Mouse (Mus musculus) cerebellum, adult 2 months (tissue): ENCODE data around the gene Rbfox1. TPM values are rescaled to one million over a fixed set of nuclear protein-coding genes. Genes with fewer than 3 reads are reported as not detected.

ENCODE experiments used
- DNase-seq, 2 experiments: peaks; one replicate each; pipeline ENCODE4 v3.0.0; 2021
- H3K27ac ChIP-seq: fragments of 200-500 bp; 2 replicates; pipeline ENCODE4 v1.5.1; 2012; ENCODE audit warnings: low read length, control low read depth, inconsistent platforms; ENCODE audit not compliant: insufficient read depth
- H3K27me3 ChIP-seq: fragments of 200-500 bp; 2 replicates; pipeline ENCODE4 v1.6.1; 2012; ENCODE audit warnings: inconsistent platforms, mild to moderate bottlenecking, low read length, moderate library complexity; ENCODE audit not compliant: control insufficient read depth, insufficient read depth
- H3K4me1 ChIP-seq: fragments of 200-500 bp; 2 replicates; pipeline ENCODE4 v1.6.1; 2011; ENCODE audit warnings: low read length; ENCODE audit not compliant: control insufficient read depth, insufficient read depth
- H3K4me3 ChIP-seq: fragments of 200-500 bp; replicated peaks from 2 replicates; pipeline ENCODE3; 2011; ENCODE audit warnings: mild to moderate bottlenecking, low read depth, low read length, control low read depth; ENCODE audit not compliant: insufficient read depth
- CTCF ChIP-seq: fragments of 200-500 bp; IDR thresholded peaks from 2 replicates; pipeline ENCODE4 v1.5.1; 2011; ENCODE audit warnings: low read depth, mild to moderate bottlenecking, control low read depth, low read length, moderate library complexity, borderline replicate concordance; ENCODE audit not compliant: insufficient read depth
- POLR2A ChIP-seq: fragments of 200-500 bp; IDR thresholded peaks from 2 replicates; pipeline ENCODE4 v1.6.1; 2011; ENCODE audit warnings: low read length, control low read depth, borderline replicate concordance; ENCODE audit not compliant: insufficient read depth
- WGBS: fragments of 180-500 bp; shearing (Covaris S2); methylation state at CpG from one replicate; pipeline ENCODE4 v1.1.7; 2018; 5-methylcytosine and 5-hydroxymethylcytosine counted together
- polyA plus RNA-seq: library from polyadenylated mRNA; depleted of rRNA; stranded (reverse); fragments of >200 nt; gene quantifications from 2 replicates; pipeline ENCODE4 v1.2.3, GENCODE M21; 2012

The Rbfox1 gene
- polyA plus RNA-seq, 1 experiment, result 132 TPM

DNA sequence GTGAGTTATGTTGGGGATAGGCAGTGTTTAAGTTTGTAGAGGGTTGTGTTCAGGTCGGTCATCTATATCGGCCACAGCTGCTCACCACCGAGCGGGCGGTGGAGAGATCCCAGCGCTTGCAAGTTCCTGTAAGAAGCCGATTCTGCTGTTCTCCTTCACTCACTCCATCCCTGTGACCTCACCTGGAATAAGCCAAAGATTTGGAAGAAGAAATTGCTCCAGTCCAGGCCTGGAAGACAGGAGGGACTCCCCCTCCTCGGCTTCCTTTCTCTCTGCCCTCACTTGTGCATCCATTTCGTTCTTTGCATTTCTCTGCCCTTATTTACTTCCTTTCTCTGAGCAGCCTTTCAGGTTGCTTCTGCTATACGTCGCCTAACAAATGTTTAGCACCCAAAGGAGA lies 465.1 kb downstream of the Rbfox1 start:
- Histone ChIP-seq H3K27ac (peak overlapping the region; percentile 86), H3K4me1 (peaks cover 11% of the 10 kb centered on the region; the same call in 1 of the 2 replicates), H3K27me3 (no peaks in the 10 kb centered on the region), H3K4me3 (peak overlapping the region; percentile 97)
- DNase-seq, result peak; percentile 44 to 61
- WGBS, result 25% methylated on average over 11 of the region's 11 CpGs
- no peak for TF ChIP-seq CTCF
- TF ChIP-seq POLR2A, result no peak

DNA sequence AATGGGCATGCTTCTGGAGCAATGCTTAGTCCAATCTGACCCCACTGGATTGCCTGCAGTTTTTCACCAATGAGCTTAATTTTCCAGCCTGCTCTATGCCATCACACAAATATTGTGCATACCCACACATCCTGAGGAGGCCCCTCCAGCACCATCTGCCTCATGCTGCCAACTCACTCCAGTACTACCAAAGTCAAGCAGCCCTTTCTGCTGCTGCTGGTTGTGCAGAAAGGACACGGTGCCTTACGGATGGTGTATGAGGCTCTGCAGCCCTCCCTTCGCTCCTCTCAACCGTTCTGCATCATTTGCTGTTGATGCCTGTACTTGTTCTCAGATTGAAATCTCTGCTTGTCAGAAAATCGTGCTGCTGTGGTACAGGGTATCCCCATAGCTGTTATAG lies 468.0 kb downstream of the Rbfox1 start:
- peak overlapping the region; percentile 32 for H3K4me3 ChIP-seq
- DNase-seq, result peak; percentile 55 to 62
- H3K4me1 ChIP-seq, result peaks cover 17% of the 10 kb centered on the region; the same call in 1 of the 2 replicates
- H3K27ac ChIP-seq, result peak overlapping the region; percentile 82
- H3K27me3 ChIP-seq, result no peaks in the 10 kb centered on the region
- WGBS, result 35% methylated on average over 5 of the region's 5 CpGs
- TF ChIP-seq POLR2A (no peak), CTCF (no peak)

DNA sequence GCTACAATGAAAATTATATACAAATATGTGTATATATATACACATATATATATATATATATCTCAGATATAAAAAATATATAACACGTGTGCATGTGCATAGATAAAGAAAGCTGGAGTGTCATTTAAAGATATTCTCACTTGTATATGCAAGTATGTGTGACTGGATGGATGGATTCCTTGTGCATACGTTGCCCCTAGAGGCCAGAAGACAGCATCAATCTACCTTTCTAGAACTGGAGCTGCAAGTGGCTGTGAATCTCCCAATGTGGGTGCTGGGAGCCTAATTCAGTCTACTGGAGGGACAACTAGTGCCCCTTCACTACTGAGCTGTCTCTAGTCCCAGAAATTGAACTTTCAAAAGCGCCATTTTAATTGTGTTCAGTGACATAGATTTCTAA lies 471.8 kb downstream of the Rbfox1 start:
- H3K4me3 ChIP-seq, result no peak overlapping the region
- no peak for DNase-seq
- TF ChIP-seq CTCF, result no peak
- no peak for TF ChIP-seq POLR2A
- no peaks in the 10 kb centered on the region for H3K27me3 ChIP-seq
- WGBS, result 83% methylated on average over 3 of the region's 3 CpGs
- peaks cover 26% of the 10 kb centered on the region; the same call in 1 of the 2 replicates for H3K4me1 ChIP-seq
- H3K27ac ChIP-seq, result no peak overlapping the region

DNA sequence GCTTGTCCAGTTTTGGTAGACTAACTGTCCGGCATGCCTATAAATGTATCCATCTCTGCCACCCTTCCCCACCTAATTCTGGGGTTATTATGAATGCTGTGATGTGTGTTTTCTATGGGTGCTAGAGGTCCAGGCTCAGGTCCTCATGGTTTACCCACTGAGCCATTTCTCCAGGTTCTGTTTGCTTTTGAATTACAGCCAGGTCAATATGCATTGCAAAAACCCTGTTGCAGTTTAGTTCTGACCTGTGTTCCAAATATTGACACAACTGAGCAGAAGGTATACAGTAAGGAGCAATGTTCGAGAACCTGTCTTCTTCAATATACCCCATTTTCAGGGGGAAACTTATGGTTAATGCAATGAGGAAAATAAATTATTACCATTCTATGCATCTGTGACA lies 480.6 kb downstream of the Rbfox1 start:
- WGBS, result 71% methylated on average over 2 of the region's 2 CpGs
- TF ChIP-seq CTCF (no peak), POLR2A (no peak)

DNA sequence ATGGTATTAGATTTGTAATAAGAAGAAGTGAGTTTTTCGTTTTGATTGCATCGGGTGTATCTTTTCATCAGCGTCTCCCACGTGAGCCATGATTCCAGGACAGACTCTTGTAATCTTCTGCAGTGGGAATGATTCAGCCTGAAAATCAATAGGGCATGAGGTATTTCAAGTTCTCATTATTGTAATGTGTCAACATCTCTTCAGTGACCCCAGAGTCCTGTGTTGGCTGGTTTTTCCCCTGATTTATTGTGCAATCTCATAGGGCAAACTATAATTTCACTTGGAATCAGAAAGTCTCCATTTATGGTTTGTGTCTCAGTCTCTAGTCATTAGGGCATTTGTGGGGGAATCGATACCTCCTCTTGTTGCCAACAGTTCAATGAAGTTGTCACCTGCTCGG lies 481.5 kb downstream of the Rbfox1 start:
- TF ChIP-seq CTCF (no peak), POLR2A (no peak)
- 76% methylated on average over 6 of the region's 6 CpGs for WGBS
- no peak overlapping the region for H3K4me3 ChIP-seq
- no peak overlapping the region for H3K27ac ChIP-seq
- peaks cover 13% of the 10 kb centered on the region; the same call in 1 of the 2 replicates for H3K4me1 ChIP-seq
- no peaks in the 10 kb centered on the region for H3K27me3 ChIP-seq
- DNase-seq, result no peak

More for the DNA sequence above, 480.6 kb downstream of the Rbfox1 start:
- H3K27ac ChIP-seq, result no peak overlapping the region
- DNase-seq, result no peak
- H3K27me3 ChIP-seq, result no peaks in the 10 kb centered on the region
- H3K4me3 ChIP-seq, result no peak overlapping the region
- peaks cover 9% of the 10 kb centered on the region; the same call in 1 of the 2 replicates for H3K4me1 ChIP-seq

DNA sequence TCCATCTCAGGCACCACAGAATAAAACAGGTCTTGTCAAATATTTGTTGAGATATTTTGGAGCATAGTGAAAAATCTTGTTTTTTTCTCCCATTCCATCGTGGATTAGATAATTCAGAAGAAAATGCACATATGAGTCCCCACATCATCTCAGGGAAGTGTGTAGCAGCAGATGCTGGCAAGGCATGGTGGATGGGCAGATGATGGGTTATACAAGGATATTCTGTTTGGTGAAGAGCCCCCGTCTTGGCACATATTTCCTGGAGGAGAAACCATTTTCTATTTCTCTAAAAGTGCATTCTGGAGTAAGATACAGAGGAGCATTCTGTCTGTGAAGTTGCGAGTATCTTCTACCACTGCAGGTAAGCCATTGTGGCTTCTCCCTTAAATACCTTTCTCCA lies 495.8 kb downstream of the Rbfox1 start:
- WGBS, result 81% methylated on average over 3 of the region's 3 CpGs
- DNase-seq, result no peak
- TF ChIP-seq POLR2A, result no peak
- TF ChIP-seq CTCF, result no peak
- no peak overlapping the region for H3K4me3 ChIP-seq
- H3K27me3 ChIP-seq, result no peaks in the 10 kb centered on the region
- H3K4me1 ChIP-seq, result peaks cover 32% of the 10 kb centered on the region
- H3K27ac ChIP-seq, result no peak overlapping the region

DNA sequence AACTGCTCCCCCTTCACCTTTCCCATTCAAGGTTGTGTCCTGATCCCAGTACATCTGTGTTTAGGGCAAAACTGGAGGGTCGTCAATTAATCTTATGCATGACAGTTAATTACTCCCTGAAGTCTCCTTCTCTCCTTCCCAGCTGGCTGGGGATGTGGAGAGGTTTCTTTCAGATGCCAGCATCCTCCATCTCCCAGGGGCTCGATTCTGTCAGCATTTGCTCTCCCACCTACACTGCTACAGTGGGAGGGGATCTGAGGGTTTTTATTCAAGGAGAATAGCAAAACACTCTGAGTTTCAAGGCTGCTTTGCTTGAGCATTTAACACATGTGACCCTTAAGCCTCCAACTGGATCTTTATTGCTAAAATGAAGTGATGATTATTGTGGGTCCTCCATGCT lies 496.4 kb downstream of the Rbfox1 start:
- no peak for DNase-seq
- no peak for TF ChIP-seq POLR2A
- no peak for TF ChIP-seq CTCF

DNA sequence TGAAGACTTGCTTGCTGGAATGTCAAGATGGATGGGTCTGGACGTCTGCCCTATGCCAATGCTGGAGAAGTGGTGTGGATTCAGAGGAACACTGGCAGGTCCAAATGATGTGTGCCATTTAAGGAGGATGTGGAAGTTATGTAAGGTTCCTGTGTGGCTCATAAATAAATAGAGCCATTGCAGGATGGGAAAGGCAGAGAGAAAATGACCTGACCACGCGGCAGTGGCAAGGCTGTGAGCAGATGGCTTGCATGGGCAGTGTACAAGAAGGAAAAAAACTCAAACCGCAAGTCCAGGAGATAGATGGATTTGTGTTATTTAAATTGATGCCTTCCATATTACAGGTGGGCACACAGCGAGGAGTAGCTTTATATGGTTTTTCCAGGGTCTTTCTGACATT lies 497.6 kb downstream of the Rbfox1 start:
- Histone ChIP-seq H3K4me3 (no peak overlapping the region), H3K27ac (peak overlapping the region; percentile 29), H3K4me1 (peaks cover 25% of the 10 kb centered on the region), H3K27me3 (no peaks in the 10 kb centered on the region)
- 36% methylated on average over 5 of the region's 5 CpGs for WGBS
- peak in 1 of 2 experiments; percentile 61 for DNase-seq
- TF ChIP-seq CTCF (no peak), POLR2A (no peak)

More for the DNA sequence above, 496.4 kb downstream of the Rbfox1 start:
- Histone ChIP-seq H3K27ac (no peak overlapping the region), H3K27me3 (no peaks in the 10 kb centered on the region), H3K4me1 (peaks cover 32% of the 10 kb centered on the region), H3K4me3 (no peak overlapping the region)
- 39% methylated on average over 2 of the region's 2 CpGs for whole genome bisulfite sequencing
